Mouse (Mus musculus) erythroblast, embryonic 14.5 days (primary cell): ENCODE measurements around the gene Thsd7b. TPM values are rescaled to one million over a fixed set of nuclear protein-coding genes. Genes with fewer than 3 reads are reported as not detected.

Experiments used
- H3K27me3 ChIP-seq: 2 replicates; pipeline ENCODE4 v1.6.1; 2012; ENCODE audit warnings: inconsistent platforms; ENCODE audit not compliant: control insufficient read depth
- H3K36me3 ChIP-seq: 2 replicates; pipeline ENCODE4 v1.6.1; 2012; ENCODE audit warnings: mild to moderate bottlenecking, inconsistent platforms; ENCODE audit not compliant: control insufficient read depth
- H3K4me1 ChIP-seq: 2 replicates; pipeline ENCODE4 v1.6.1; 2012; ENCODE audit warnings: inconsistent platforms; ENCODE audit not compliant: control insufficient read depth
- H3K4me3 ChIP-seq: replicated peaks from 2 replicates; pipeline ENCODE3; 2012; ENCODE audit warnings: moderate library complexity, mild to moderate bottlenecking, inconsistent platforms
- H3K9me3 ChIP-seq: 2 replicates; pipeline ENCODE4 v1.6.1; 2012; ENCODE audit warnings: low read length, inconsistent platforms, mixed read lengths; ENCODE audit not compliant: control insufficient read depth
- GATA1 ChIP-seq: IDR thresholded peaks from 2 replicates; pipeline ENCODE4 v1.6.1; 2012; ENCODE audit warnings: low read length, inconsistent platforms, mixed read lengths
- TAL1 ChIP-seq: IDR thresholded peaks from 3 replicates; pipeline ENCODE4 v1.6.1; 2012; ENCODE audit warnings: low read length, inconsistent platforms, mixed read lengths
- polyA plus RNA-seq: library from polyadenylated mRNA; stranded (reverse); fragments of >175 nt; gene quantifications from 2 replicates; pipeline ENCODE4 v1.2.3, GENCODE M21; 2012

The Thsd7b gene
- polyA plus RNA-seq, 1 experiment, result not detected

DNA sequence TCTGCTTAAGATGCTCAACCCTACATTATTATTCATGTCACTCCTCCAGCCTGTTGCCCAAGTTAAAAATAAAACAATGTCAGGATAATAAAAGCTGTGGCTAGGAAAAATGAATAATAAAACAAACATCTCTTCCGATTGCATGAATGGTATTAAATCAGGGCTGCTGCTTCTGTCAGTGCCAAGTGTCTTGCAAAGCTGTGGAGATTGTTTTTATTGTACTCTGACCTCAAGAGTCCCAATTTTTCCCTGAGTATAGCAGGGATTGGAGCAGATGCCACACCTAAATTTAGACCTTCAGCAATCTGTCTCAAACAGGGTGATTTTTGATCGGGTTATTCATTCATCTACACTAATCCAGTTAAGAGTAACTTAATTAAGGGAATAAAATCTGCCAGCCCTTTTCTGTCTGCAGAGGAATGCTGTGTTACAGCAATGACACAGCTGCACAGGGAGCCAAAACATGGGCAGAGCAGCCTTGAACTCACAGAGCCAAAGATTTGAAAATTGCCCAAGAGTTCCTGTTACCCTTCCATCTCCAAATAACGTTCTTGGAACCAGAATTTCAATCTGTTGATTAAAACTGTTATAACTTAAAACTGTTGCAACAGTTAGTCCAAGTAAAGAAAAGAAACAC, 316.4 kb downstream of the Thsd7b start:
- TF ChIP-seq GATA1 (no peak), TAL1 (no peak)
- Histone ChIP-seq H3K27me3 (no peaks in the 10 kb centered on the region), H3K4me1 (no peaks in the 10 kb centered on the region), H3K36me3 (no peaks in the 10 kb centered on the region), H3K9me3 (no peaks in the 10 kb centered on the region), H3K4me3 (no peak overlapping the region)

DNA sequence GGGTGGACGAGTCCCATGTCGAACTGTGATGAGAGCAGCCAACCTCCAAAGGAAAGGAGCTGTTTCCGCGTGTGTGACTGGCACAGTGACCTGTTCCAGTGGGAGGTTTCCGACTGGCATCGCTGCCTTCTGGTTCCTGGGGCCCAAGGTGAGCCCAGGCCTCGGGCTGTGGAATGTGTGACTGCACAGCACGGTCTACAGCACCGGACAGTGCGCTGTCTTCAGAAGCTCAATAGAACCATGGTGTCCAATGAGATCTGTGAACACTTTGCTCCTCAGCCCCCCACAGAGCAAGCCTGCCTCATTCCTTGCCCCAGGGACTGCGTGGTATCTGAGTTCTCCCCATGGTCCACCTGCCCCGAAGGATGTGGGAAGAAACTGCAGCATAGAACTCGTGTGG, 322.3 kb downstream of the Thsd7b start:
- TF ChIP-seq GATA1, result no peak
- no peak for TF ChIP-seq TAL1
- H3K36me3 ChIP-seq, result no peaks in the 10 kb centered on the region
- no peaks in the 10 kb centered on the region for H3K9me3 ChIP-seq
- H3K4me3 ChIP-seq, result no peak overlapping the region
- no peaks in the 10 kb centered on the region for H3K27me3 ChIP-seq
- H3K4me1 ChIP-seq, result no peaks in the 10 kb centered on the region

DNA sequence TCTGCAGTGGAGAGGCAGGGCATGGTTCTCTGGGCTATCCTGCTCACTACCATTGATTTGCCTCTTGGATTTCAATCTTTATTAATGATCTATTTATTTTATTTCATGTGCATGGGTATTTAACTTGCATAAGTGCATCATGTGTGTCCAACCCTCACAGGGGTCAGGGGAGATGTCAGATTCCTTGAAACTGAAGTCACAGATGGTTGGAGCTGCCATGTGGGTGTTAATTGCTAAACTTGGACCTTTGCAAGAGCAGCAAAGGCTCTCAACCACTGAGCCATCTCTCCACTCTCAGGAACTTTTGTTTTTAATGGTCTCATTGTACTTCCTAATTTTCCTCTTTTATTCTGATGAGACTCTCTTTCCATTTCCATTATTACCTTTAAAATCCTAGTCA, 327.8 kb downstream of the Thsd7b start:
- Histone ChIP-seq H3K27me3 (no peaks in the 10 kb centered on the region), H3K9me3 (no peaks in the 10 kb centered on the region), H3K4me3 (no peak overlapping the region), H3K36me3 (no peaks in the 10 kb centered on the region), H3K4me1 (no peaks in the 10 kb centered on the region)
- TF ChIP-seq GATA1, result no peak
- no peak for TF ChIP-seq TAL1

DNA sequence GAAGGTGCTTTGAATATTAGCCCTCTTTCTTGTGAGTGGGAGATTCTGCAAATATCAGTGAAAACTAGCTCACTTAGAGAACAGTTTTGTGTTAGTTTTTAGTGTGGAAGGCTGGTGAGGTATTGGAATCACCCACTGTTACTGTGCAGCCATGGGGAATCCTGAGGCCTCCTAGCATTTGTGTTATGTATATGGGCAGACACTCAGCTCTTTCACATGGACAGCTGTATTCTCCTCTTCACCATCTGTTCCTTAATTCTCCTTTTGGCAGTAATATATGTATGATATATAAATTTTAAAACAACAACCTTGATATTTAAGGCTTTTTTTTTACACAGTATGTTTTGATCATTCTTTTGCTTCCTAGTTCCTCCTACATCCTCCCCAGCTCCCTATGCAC, 329.2 kb downstream of the Thsd7b start:
- H3K27me3 ChIP-seq, result no peaks in the 10 kb centered on the region
- no peak overlapping the region for H3K4me3 ChIP-seq
- TF ChIP-seq TAL1 (no peak), GATA1 (no peak)
- H3K4me1 ChIP-seq, result no peaks in the 10 kb centered on the region
- no peaks in the 10 kb centered on the region for H3K9me3 ChIP-seq
- H3K36me3 ChIP-seq, result no peaks in the 10 kb centered on the region

DNA sequence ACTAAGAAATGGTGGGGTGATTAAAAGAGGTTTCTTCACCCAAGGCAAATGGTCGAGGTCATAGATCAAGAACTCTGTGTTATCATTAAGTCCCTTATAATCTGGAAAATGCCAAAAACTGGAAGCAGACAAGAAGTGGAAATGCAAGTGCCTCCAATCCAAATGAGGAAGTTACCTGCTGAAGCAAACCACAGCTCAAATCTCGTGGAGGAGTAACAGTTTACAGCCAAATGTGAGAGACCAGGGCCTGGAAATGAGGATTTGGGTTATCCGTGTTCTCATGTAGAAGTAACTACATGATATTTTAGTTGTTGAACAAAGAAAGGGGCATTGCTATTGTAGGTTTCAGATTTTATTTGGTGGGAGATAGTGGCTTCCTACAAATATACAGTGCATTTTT, 335.3 kb downstream of the Thsd7b start:
- H3K9me3 ChIP-seq, result no peaks in the 10 kb centered on the region
- no peak overlapping the region for H3K4me3 ChIP-seq
- H3K4me1 ChIP-seq, result no peaks in the 10 kb centered on the region
- TF ChIP-seq GATA1 (no peak), TAL1 (no peak)
- H3K36me3 ChIP-seq, result no peaks in the 10 kb centered on the region
- H3K27me3 ChIP-seq, result no peaks in the 10 kb centered on the region

DNA sequence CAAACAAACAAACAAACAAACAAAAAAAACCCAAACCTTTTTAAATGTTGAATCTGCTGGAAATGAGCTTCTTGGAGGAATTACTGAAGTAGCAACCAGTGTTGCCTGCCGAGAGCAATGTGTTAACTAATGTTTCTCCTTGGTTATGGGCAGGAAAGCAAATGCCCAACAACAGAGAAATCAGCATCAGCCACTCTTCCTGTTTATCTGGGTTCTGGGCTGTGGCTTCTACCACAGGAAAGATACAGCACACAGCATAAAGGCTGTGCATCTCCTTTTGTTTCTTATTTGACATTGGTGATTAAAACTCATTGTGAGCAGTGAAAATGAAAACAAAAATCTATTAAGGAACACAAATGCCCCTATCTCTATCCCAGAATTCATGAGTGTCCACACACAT, 343.0 kb downstream of the Thsd7b start:
- no peaks in the 10 kb centered on the region for H3K4me1 ChIP-seq
- no peak overlapping the region for H3K4me3 ChIP-seq
- H3K36me3 ChIP-seq, result no peaks in the 10 kb centered on the region
- no peak for TF ChIP-seq TAL1
- no peak for TF ChIP-seq GATA1
- H3K9me3 ChIP-seq, result no peaks in the 10 kb centered on the region
- no peaks in the 10 kb centered on the region for H3K27me3 ChIP-seq

DNA sequence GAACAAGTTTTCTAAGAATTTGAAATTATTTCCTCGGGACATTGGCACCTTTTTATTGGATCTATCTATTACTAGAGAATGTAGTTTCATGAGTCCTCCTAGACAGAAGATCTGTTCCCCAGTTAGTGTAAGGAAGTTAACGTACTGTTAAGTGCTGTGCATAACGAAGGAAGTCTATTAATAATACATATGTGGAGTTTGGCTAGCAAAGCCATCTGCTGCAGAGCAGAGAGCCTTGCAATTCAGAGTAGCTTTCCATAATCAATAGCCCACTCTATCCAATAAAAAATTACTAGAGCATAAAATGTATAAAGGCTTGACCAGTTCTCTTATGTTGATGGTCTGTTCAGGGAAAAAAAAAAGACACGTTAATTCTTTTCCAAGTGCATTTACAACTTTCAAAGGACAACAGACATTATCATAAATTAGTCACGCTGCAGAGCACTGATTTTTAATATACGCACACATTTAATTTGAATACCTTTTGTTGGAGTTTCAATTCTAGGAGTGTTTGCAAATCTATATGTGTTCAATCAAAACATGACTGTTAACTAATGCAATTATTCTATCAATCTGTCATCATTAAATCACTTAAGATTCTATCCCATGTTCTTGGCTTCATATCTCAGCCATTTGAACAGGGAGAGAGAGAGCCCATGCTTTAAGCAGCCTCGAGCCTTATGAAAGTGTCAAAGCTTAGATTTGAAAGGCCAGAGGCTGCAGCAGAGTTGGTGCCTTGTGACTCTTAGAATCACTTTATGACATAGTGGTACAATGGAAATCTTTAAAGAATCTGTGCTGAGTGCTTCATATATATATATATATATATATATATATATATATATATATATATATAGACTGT, 346.6 kb downstream of the Thsd7b start:
- TF ChIP-seq GATA1, result no peak
- no peak for TF ChIP-seq TAL1
- Histone ChIP-seq H3K9me3 (no peaks in the 10 kb centered on the region), H3K4me1 (no peaks in the 10 kb centered on the region), H3K27me3 (no peaks in the 10 kb centered on the region), H3K36me3 (no peaks in the 10 kb centered on the region), H3K4me3 (no peak overlapping the region)

DNA sequence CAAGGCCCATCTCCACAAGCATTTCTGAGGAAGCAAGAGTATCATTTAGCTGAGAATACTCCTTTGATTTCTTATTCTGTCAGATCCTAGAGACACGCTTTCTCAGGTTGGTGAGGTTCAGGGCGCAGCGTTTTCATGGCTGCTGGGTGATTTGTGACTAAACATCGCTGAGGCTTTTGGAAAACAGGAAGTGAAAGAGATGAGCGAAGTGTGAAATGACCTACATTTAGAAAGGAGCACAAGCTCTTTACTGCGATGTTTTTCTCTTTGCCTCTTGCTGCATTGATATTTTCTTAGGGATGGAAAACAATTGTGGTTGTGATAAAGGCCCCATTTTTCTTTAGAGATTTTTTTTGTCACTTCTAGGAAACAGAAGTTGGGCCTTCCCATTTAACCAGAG, 351.4 kb downstream of the Thsd7b start:
- TF ChIP-seq TAL1 (no peak), GATA1 (no peak)
- Histone ChIP-seq H3K27me3 (no peaks in the 10 kb centered on the region), H3K4me3 (no peak overlapping the region), H3K4me1 (no peaks in the 10 kb centered on the region), H3K36me3 (no peaks in the 10 kb centered on the region), H3K9me3 (no peaks in the 10 kb centered on the region)

DNA sequence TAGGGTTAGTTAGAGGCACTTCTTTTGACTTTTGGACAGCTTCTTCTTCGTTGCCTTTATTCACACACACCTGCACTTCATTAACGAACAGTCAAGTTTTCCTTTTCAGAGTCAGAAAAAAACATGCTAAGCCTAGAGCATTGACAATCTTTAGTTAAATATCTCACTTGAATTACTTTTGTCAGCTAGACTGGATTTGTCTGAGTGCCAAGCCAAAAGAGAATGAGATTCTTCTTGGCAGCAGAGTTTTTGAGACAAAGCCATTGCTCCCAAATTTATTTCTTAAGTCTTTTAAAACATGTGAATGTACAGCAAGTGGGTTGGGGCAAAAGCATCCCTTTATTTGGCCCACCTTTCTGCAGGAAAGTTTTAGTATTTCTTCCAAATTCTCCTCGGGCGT, 362.0 kb downstream of the Thsd7b start:
- TF ChIP-seq TAL1 (no peak), GATA1 (no peak)
- Histone ChIP-seq H3K36me3 (no peaks in the 10 kb centered on the region), H3K27me3 (no peaks in the 10 kb centered on the region)

More for the DNA sequence above, 362.0 kb downstream of the Thsd7b start:
- H3K4me3 ChIP-seq, result no peak overlapping the region
- no peaks in the 10 kb centered on the region for H3K9me3 ChIP-seq
- no peaks in the 10 kb centered on the region for H3K4me1 ChIP-seq
